Mouse (Mus musculus) MEL (cell line): ENCODE data around the gene Thsd4. TPM values are rescaled to one million over a fixed set of nuclear protein-coding genes. Genes with fewer than 3 reads are reported as not detected.

ENCODE experiments used
- DNase-seq: peaks from one replicate; pipeline ENCODE4 v3.0.0; 2011; ENCODE audit warnings: low read depth, low spot score
- H3K27ac ChIP-seq: 2 replicates; pipeline ENCODE4 v1.5.1; 2012; ENCODE audit warnings: low read depth, mild to moderate bottlenecking, control low read depth, low read length, moderate library complexity; ENCODE audit not compliant: control insufficient read depth
- H3K27me3 ChIP-seq, 2 experiments: fragments of 150-350 bp in 1 of 2; sonication (generic) in 1 of 2; 2 replicates each; pipeline ENCODE4 v1.6.1; 2012; ENCODE audit warnings: low read length in 2 of 2, mild to moderate bottlenecking in 2 of 2, improper control_type of control experiment in 1 of 2, moderate library complexity in 1 of 2; ENCODE audit not compliant: insufficient read depth in 2 of 2, control insufficient read depth in 1 of 2
- H3K36me3 ChIP-seq, 2 experiments: 2 replicates each; pipeline ENCODE4 v1.6.1; 2012 to 2014; ENCODE audit warnings: low read length in 2 of 2, improper control_type of control experiment in 1 of 2, inconsistent platforms in 1 of 2, mild to moderate bottlenecking in 1 of 2; ENCODE audit not compliant: insufficient read depth in 2 of 2, control insufficient read depth in 1 of 2
- H3K4me1 ChIP-seq, 2 experiments: fragments of 150-350 bp in 1 of 2; sonication (generic) in 1 of 2; 2 replicates each; pipeline ENCODE4 v1.6.1; 2012; ENCODE audit warnings: low read length in 2 of 2, improper control_type of control experiment in 1 of 2, mild to moderate bottlenecking in 1 of 2; ENCODE audit not compliant: insufficient read depth in 2 of 2, control insufficient read depth in 1 of 2
- H3K4me3 ChIP-seq, 2 experiments: fragments of 150-350 bp in 1 of 2; sonication (generic) in 1 of 2; 2 replicates each; pipeline ENCODE4 v1.5.1; 2012; ENCODE audit warnings: low read depth in 2 of 2, low read length in 2 of 2, mild to moderate bottlenecking in 2 of 2, moderate library complexity in 2 of 2, control low read depth in 1 of 2, improper control_type of control experiment in 1 of 2; ENCODE audit not compliant: control insufficient read depth in 1 of 2, insufficient read depth in 1 of 2
- H3K79me2 ChIP-seq: 2 replicates; pipeline ENCODE4 v1.6.1; 2012; ENCODE audit warnings: mild to moderate bottlenecking, low read length, moderate library complexity; ENCODE audit not compliant: control insufficient read depth, poor library complexity, insufficient read depth
- H3K9ac ChIP-seq: 2 replicates; pipeline ENCODE4 v1.6.1; 2012; ENCODE audit warnings: low read depth, mild to moderate bottlenecking, control low read depth, low read length, moderate library complexity; ENCODE audit not compliant: control insufficient read depth, poor library complexity, severe bottlenecking
- H3K9me3 ChIP-seq: fragments of 150-350 bp; sonication (generic); replicated peaks from 2 replicates; pipeline ENCODE4 v1.6.1; 2012; ENCODE audit warnings: mild to moderate bottlenecking, low read length, improper control_type of control experiment, moderate library complexity; ENCODE audit not compliant: insufficient read depth
- ELF1 ChIP-seq: IDR thresholded peaks from 2 replicates; pipeline ENCODE4 v1.6.1; 2014; ENCODE audit warnings: low read depth, mild to moderate bottlenecking, inconsistent platforms, low read length, improper control_type of control experiment, moderate library complexity
- ETS1 ChIP-seq: IDR thresholded peaks from 2 replicates; pipeline ENCODE4 v1.6.1; 2012; ENCODE audit warnings: low read depth, mild to moderate bottlenecking, inconsistent platforms, low read length, improper control_type of control experiment, moderate library complexity
- GATA1 ChIP-seq: IDR thresholded peaks from 2 replicates; pipeline ENCODE4 v1.6.1; 2011; ENCODE audit warnings: low read depth, low read length, improper control_type of control experiment
- KAT2A ChIP-seq: conservative IDR thresholded peaks from 2 replicates; pipeline ENCODE4 v1.6.1; 2012; ENCODE audit warnings: low read depth, low read length, improper control_type of control experiment, inconsistent platforms
- MAX ChIP-seq: IDR thresholded peaks from 2 replicates; pipeline ENCODE4 v1.6.1; 2011; ENCODE audit warnings: low read length, improper control_type of control experiment
- MAZ ChIP-seq: IDR thresholded peaks from 2 replicates; pipeline ENCODE4 v1.6.1; 2012; ENCODE audit warnings: low read depth, mild to moderate bottlenecking, inconsistent platforms, low read length, improper control_type of control experiment
- MYB ChIP-seq: IDR thresholded peaks from 2 replicates; pipeline ENCODE4 v1.6.1; 2011; ENCODE audit warnings: mild to moderate bottlenecking, low read depth, low read length, improper control_type of control experiment
- NELFE ChIP-seq: IDR thresholded peaks from 2 replicates; pipeline ENCODE4 v1.6.1; 2011; ENCODE audit warnings: low read depth, low read length, improper control_type of control experiment
- RAD21 ChIP-seq: IDR thresholded peaks from 2 replicates; pipeline ENCODE4 v1.6.1; 2011; ENCODE audit warnings: mild to moderate bottlenecking, low read depth, low read length, improper control_type of control experiment
- TAL1 ChIP-seq: IDR thresholded peaks from 2 replicates; pipeline ENCODE4 v1.6.1; 2012; ENCODE audit warnings: mild to moderate bottlenecking, inconsistent platforms, low read length, moderate library complexity, mixed read lengths
- USF1 ChIP-seq: IDR thresholded peaks from 2 replicates; pipeline ENCODE4 v1.6.1; 2014; ENCODE audit warnings: low read depth, mild to moderate bottlenecking, inconsistent platforms, low read length, improper control_type of control experiment, moderate library complexity
- USF2 ChIP-seq, 2 experiments: IDR thresholded peaks; 2 replicates each; pipeline ENCODE4 v1.6.1; 2011 to 2012; ENCODE audit warnings: improper control_type of control experiment in 2 of 2, low read length in 2 of 2, borderline replicate concordance in 1 of 2, inconsistent platforms in 1 of 2, low read depth in 1 of 2, mild to moderate bottlenecking in 1 of 2; ENCODE audit not compliant: insufficient read depth in 1 of 2
- ZKSCAN1 ChIP-seq: IDR thresholded peaks from 2 replicates; pipeline ENCODE4 v1.6.1; 2012; ENCODE audit warnings: low read depth, mild to moderate bottlenecking, inconsistent platforms, low read length, improper control_type of control experiment, moderate library complexity
- ZNF384 ChIP-seq: IDR thresholded peaks from 2 replicates; pipeline ENCODE4 v1.6.1; 2012; ENCODE audit warnings: low read depth, mild to moderate bottlenecking, inconsistent platforms, low read length, improper control_type of control experiment
- polyA plus RNA-seq, 2 experiments: library from polyadenylated mRNA; stranded (reverse) in 1 of 2; unstranded in 1 of 2; fragments of >175 nt in 1 of 2; fragments of >200 nt in 1 of 2; gene quantifications; 2 replicates each; pipeline versions ENCODE4 v1.2.1 to v1.2.4; 2012; ENCODE audit warnings: low replicate concordance in 2 of 2, low read depth in 1 of 2; ENCODE audit not compliant: insufficient read length in 2 of 2, insufficient read depth in 1 of 2, missing spikeins in 1 of 2
- total RNA-seq: library from RNA; depleted of rRNA; stranded (reverse); fragments of 300-350 nt; gene quantifications from 2 replicates; pipeline ENCODE4 v1.2.3, GENCODE M21; 2012

Thsd4 gene
- total and polyA plus RNA-seq, 3 experiments: 0.08 TPM; not detected in 1

- DNase-seq: no peak
Observed at GRCm38 (mm10) chr9:60024971-60025370, 496.9 kb downstream of the Thsd4 start.

GRCm38 (mm10) chr9:60024545-60024944 is 497.3 kb downstream of the Thsd4 start:
- Histone ChIP-seq H3K4me1 (no peaks in the 10 kb centered on the region), H3K27me3 (no peaks in the 10 kb centered on the region; a peak in 3 of 4 replicates), H3K27ac (no peak overlapping the region), H3K4me3 (no peak overlapping the region), H3K9ac (no peak overlapping the region), H3K36me3 (no peaks in the 10 kb centered on the region), H3K79me2 (no peaks in the 10 kb centered on the region), H3K9me3 (no peaks in the 10 kb centered on the region)
- TF ChIP-seq USF2 (IDR thresholded peaks at IDR 0.05; ENCODE audit: borderline replicate concordance in 1 of 2, insufficient read depth in 1 of 2, low read depth in 1 of 2, low read length in 2 of 2) (no peak), MAX (no peak), ETS1 (no peak), TAL1 (no peak), ZNF384 (no peak), USF1 (no peak), ELF1 (no peak)
- DNase-seq: no peak

More at GRCm38 (mm10) chr9:60024971-60025370, 496.9 kb downstream of the Thsd4 start:
- Histone ChIP-seq H3K4me1 (no peaks in the 10 kb centered on the region), H3K4me3 (no peak overlapping the region), H3K9me3 (no peaks in the 10 kb centered on the region), H3K27ac (no peak overlapping the region), H3K27me3 (no peaks in the 10 kb centered on the region; a peak in 3 of 4 replicates), H3K79me2 (no peaks in the 10 kb centered on the region), H3K9ac (no peak overlapping the region), H3K36me3 (no peaks in the 10 kb centered on the region)
- no peak for TF ChIP-seq GATA1
- no peak for TF ChIP-seq TAL1
- no peak for TF ChIP-seq MYB

DNA sequence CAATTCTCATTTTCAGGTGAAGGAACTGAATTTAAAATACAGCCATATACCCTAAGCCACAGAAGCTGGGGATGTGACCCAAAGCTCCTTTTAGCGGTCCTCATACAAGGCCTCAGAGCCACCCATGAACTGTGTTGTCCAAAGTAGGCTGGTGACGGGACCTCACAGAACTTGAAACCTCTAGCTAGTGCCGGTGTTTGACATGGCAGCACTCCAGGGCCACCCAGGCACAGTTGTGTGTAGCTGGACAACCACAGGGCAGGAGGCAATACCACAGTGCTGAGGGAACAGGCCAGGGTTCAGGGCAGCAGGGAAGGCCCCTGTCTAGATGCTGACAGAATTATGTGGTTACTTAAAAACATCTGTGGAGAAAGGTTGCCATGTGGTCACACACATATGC is 499.5 kb downstream of the Thsd4 start:
- Histone ChIP-seq H3K27me3 (peaks cover 0 to 4% of the 10 kb centered on the region in 2 experiments), H3K9me3 (no peaks in the 10 kb centered on the region), H3K36me3 (no peaks in the 10 kb centered on the region), H3K4me3 (no peak overlapping the region), H3K27ac (no peak overlapping the region), H3K79me2 (no peaks in the 10 kb centered on the region), H3K4me1 (no peaks in the 10 kb centered on the region), H3K9ac (no peak overlapping the region)
- no peak for DNase-seq
- TF ChIP-seq GATA1: no peak
- no peak for TF ChIP-seq MAZ
- TF ChIP-seq ZKSCAN1: no peak
- no peak for TF ChIP-seq RAD21
- no peak for TF ChIP-seq NELFE
- no peak for TF ChIP-seq ELF1
- TF ChIP-seq ZNF384: no peak
- no peak for TF ChIP-seq KAT2A
- TF ChIP-seq TAL1: no peak
- TF ChIP-seq, all 39 proteins: peak for 0
